Mouse (Mus musculus): ENCODE results near the gene Zwilch.
"Not testable (repeated sequence)": the region's sequence is repeated elsewhere in the genome, so short reads cannot be mapped to it uniquely, and the experiment has no call there.

Gene Zwilch

GRCm38 (mm10) chr9:64178974-64179646 lies 6.2 kb upstream of the Zwilch start, which contains the start of gene Snapc5:
Gene Snapc5, plus strand, starts transcription at chr9:64179274.
- DNase-seq (ENCODE audit: low read depth, low spot score), result peak; percentile 97

GRCm38 (mm10) chr9:64178610-64178973 lies 5.7 kb upstream of the Zwilch start:
- DNase-seq (ENCODE audit: low read depth, low spot score), result peak; percentile 37

GRCm38 (mm10) chr9:64175378-64175777 lies 2.5 kb upstream of the Zwilch start:
- DNase-seq (ENCODE audit: low read depth, low spot score), result no peak

- no peak for DNase-seq (ENCODE audit: low read depth, low spot score)
Measured at GRCm38 (mm10) chr9:64174766-64175165, 1.9 kb upstream of the Zwilch start.

- no peak for DNase-seq (ENCODE audit: low read depth, low spot score)
Measured at GRCm38 (mm10) chr9:64174341-64174740, 1.4 kb upstream of the Zwilch start.

GRCm38 (mm10) chr9:64173666-64174220 lies 839 bp upstream of the Zwilch start:
- DNase-seq (ENCODE audit: low read depth, low spot score), result no peak

- DNase-seq (ENCODE audit: low read depth, low spot score), result no peak
Measured at GRCm38 (mm10) chr9:64172145-64172815, 624 bp downstream of the Zwilch start.

GRCm38 (mm10) chr9:64169967-64170366 lies 2.9 kb downstream of the Zwilch start:
- not testable (repeated sequence) for DNase-seq (ENCODE audit: low read depth, low spot score)

GRCm38 (mm10) chr9:64160471-64160870 lies 12.4 kb downstream of the Zwilch start:
- DNase-seq (ENCODE audit: low read depth, low spot score), result no peak

GRCm38 (mm10) chr9:64156641-64157040 lies 16.3 kb downstream of the Zwilch start:
- DNase-seq (ENCODE audit: low read depth, low spot score), result no peak

GRCm38 (mm10) chr9:64139879-64140278 lies 33.0 kb downstream of the Zwilch start:
- DNase-seq (ENCODE audit: low read depth, low spot score), result no peak

- peak; percentile 67 for DNase-seq (ENCODE audit: low read depth, low spot score)
Measured at GRCm38 (mm10) chr9:64138896-64139295, 34.0 kb downstream of the Zwilch start.

- DNase-seq (ENCODE audit: low read depth, low spot score), result no peak
Measured at GRCm38 (mm10) chr9:64131623-64132022, 41.3 kb downstream of the Zwilch start.

GRCm38 (mm10) chr9:64126121-64126520 lies 46.8 kb downstream of the Zwilch start:
- DNase-seq (ENCODE audit: low read depth, low spot score), result no peak

GRCm38 (mm10) chr9:64125307-64125706 lies 47.6 kb downstream of the Zwilch start:
- no peak for DNase-seq (ENCODE audit: low read depth, low spot score)

GRCm38 (mm10) chr9:64124846-64125245 lies 48.1 kb downstream of the Zwilch start:
- DNase-seq (ENCODE audit: low read depth, low spot score), result not testable (repeated sequence)

GRCm38 (mm10) chr9:64122601-64123000 lies 50.3 kb downstream of the Zwilch start:
- DNase-seq (ENCODE audit: low read depth, low spot score), result no peak

- peak; percentile 10 for DNase-seq (ENCODE audit: low read depth, low spot score)
Measured at GRCm38 (mm10) chr9:64120584-64121277, 52.2 kb downstream of the Zwilch start.

GRCm38 (mm10) chr9:64119898-64120297 lies 53.0 kb downstream of the Zwilch start:
- DNase-seq (ENCODE audit: low read depth, low spot score), result peak; percentile 69

- no peak for DNase-seq (ENCODE audit: low read depth, low spot score)
Measured at GRCm38 (mm10) chr9:64116876-64117275, 56.0 kb downstream of the Zwilch start, which contains the start of gene Lctl. Gene Lctl, plus strand, starts transcription at chr9:64117147.

- no peak for DNase-seq (ENCODE audit: low read depth, low spot score)
Measured at GRCm38 (mm10) chr9:64115756-64116155, 57.1 kb downstream of the Zwilch start.

- DNase-seq (ENCODE audit: low read depth, low spot score), result no peak
Measured at GRCm38 (mm10) chr9:64114646-64115045, 58.3 kb downstream of the Zwilch start.

Data from CD4-positive, CD25-positive, alpha-beta regulatory T cell, adult 2 months (primary cell).